14 mouse cellular contexts compared by ENCODE assay signal in genomic region chr1:187663376-187663775, GRCm38 (mm10). TPM values are rescaled to one million over a fixed set of nuclear protein-coding genes. Genes with fewer than 3 reads are reported as not detected.
DNase-seq lines count a peak whose midpoint lies in the region; ATAC-seq and TF ChIP-seq lines count a peak whose summit lies in the region.
"Had no signal": no experiment of that assay in that cellular context is flagged by ENCODE, and none has a peak within 500 bp of the region (broad histone marks: within the 10 kb centered on the region; RNA-seq: fewer than 3 reads in every experiment).

No protein-coding gene starts in this region.

- no peak overlapping the region for H3K9ac ChIP-seq in lung, embryonic 14.5 days
- no peak overlapping the region for H3K9ac ChIP-seq in limb, embryonic 12.5 days (replicated peaks)

- 55% methylated on average over 6 of the region's 6 CpGs for whole genome bisulfite sequencing in lung, embryonic 14.5 days
- 34% methylated on average over 6 of the region's 6 CpGs for WGBS in limb, embryonic 12.5 days

- DNase-seq in heart, adult 11 months, result peak; percentile 73
- DNase-seq in heart, adult 8-10 months (ENCODE audit: low spot score), result no peak
- DNase-seq in lung, embryonic 14.5 days, result peak; percentile 20
- no peak for DNase-seq in lung, postnatal 14 days
- peak; percentile 75 for DNase-seq in kidney, adult 9 months
- DNase-seq in left cerebral cortex, adult 18-20 months (ENCODE audit: low spot score in 2 of 2), result no peak
- DNase-seq: adrenal gland, postnatal 36 days; B cell, adult 2 months; liver; right cerebral cortex, postnatal 25 days had no signal

- H3K27ac ChIP-seq in lung, embryonic 14.5 days (ENCODE audit: low read depth), result no peak overlapping the region
- H3K27ac ChIP-seq in limb, embryonic 12.5 days, result no peak overlapping the region
- H3K27ac ChIP-seq: heart, embryonic 10.5 days had no signal

- no peak overlapping the region for H3K4me3 ChIP-seq in lung, embryonic 14.5 days (ENCODE audit: low read depth, low read length)
- no peak overlapping the region for H3K4me3 ChIP-seq in limb, embryonic 12.5 days (replicated peaks)
- H3K4me3 ChIP-seq: heart, embryonic 10.5 days had no signal

- no peak for ATAC-seq in lung, embryonic 14.5 days (ENCODE audit: insufficient read depth)
- no peak for ATAC-seq in limb, embryonic 12.5 days (ENCODE audit: insufficient number of reproducible peaks, insufficient read depth, low FRiP score, low TSS enrichment, low read depth)
- ATAC-seq in megakaryocyte-erythroid progenitor cell, adult 5-6 weeks (replicated peaks; ENCODE audit: low FRiP score, low TSS enrichment, poor library complexity, severe bottlenecking), result no peak

- no peaks in the 10 kb centered on the region for H3K36me3 ChIP-seq in lung, embryonic 14.5 days (ENCODE audit: insufficient read depth)
- no peaks in the 10 kb centered on the region for H3K36me3 ChIP-seq in limb, embryonic 12.5 days
- H3K36me3 ChIP-seq: heart, embryonic 10.5 days had no signal

- H3K9me3 ChIP-seq in lung, embryonic 14.5 days (ENCODE audit: low read depth, low read length), result no peaks in the 10 kb centered on the region
- no peaks in the 10 kb centered on the region for H3K9me3 ChIP-seq in limb, embryonic 12.5 days
- H3K9me3 ChIP-seq: heart, embryonic 10.5 days had no signal

- no peak overlapping the region for H3K4me2 ChIP-seq in lung, embryonic 14.5 days
- 0 out of 2 replicates have a peak overlapping the region, but pooled peaks have one; percentile 50 for H3K4me2 ChIP-seq in limb, embryonic 12.5 days

- no peak for TF ChIP-seq CTCF in lung, embryonic 14.5 days (IDR thresholded peaks at IDR 0.05; ENCODE audit: low read depth)

- no peaks in the 10 kb centered on the region for H3K27me3 ChIP-seq in lung, embryonic 14.5 days (ENCODE audit: insufficient read depth, low read length)
- H3K27me3 ChIP-seq in limb, embryonic 12.5 days, result no peaks in the 10 kb centered on the region

- peaks cover 15% of the 10 kb centered on the region for H3K4me1 ChIP-seq in lung, embryonic 14.5 days (ENCODE audit: insufficient read depth)
- peaks cover 38% of the 10 kb centered on the region for H3K4me1 ChIP-seq in limb, embryonic 12.5 days (replicated peaks)

RNA-seq across cellular contexts. Expression of gene Esrrg, which starts 54.8 kb away (rescaled TPM):
- 10 to 100 TPM; 44.1 to 47.4 (median 45.1) TPM for total RNA-seq in heart, adult 8-10 months (2022)
- polyA plus RNA-seq in lung, embryonic 14.5 days (2014; fragmentation: Nextera tagmentation; extraction: Ambion mirVana), result 0.85 and 1.8 TPM in 2 replicates
- polyA plus RNA-seq in limb, embryonic 12.5 days (2016; fragmentation: Nextera tagmentation; extraction: Ambion mirVana), result 1.6 and 1.9 TPM in 2 replicates
- total RNA-seq in left cerebral cortex, adult 18-20 months (2021), result 10 to 100 TPM; 24.6 to 28.1 TPM
- total RNA-seq in megakaryocyte-erythroid progenitor cell, adult 5-6 weeks (2014; fragmentation: Nextera tagmentation), result not detected in 2 replicates
- not detected in 2 replicates for total RNA-seq in megakaryocyte-erythroid progenitor cell, adult 5-6 weeks (2017)
- total RNA-seq: monocyte, adult 5-6 weeks had no signal

Comparison
In these comparisons a context has a peak if more than half of its experiments do, and no peak if none do; other contexts are left out.
1. DNase-seq: peak in heart, adult 11 months (single experiment), lung, embryonic 14.5 days (single experiment) and kidney, adult 9 months (single experiment); none in heart, adult 8-10 months (single experiment), lung, postnatal 14 days (single experiment) and left cerebral cortex, adult 18-20 months (0 of 2).
2. RNA of gene Esrrg, which starts 54.8 kb away (total RNA-seq): 44.1 to 47.4 TPM in heart, adult 8-10 months and 24.6 to 28.1 TPM in left cerebral cortex, adult 18-20 months; not detected in megakaryocyte-erythroid progenitor cell, adult 5-6 weeks; every median in the first group is over 10 times any median in the second.